Mouse (Mus musculus) adrenal gland, adult 8-10 months (tissue): ENCODE data around the gene Laptm5. TPM values are rescaled to one million over a fixed set of nuclear protein-coding genes. Genes with fewer than 3 reads are reported as not detected.

Source experiments
- total RNA-seq, 4 experiments: library from RNA; stranded (reverse); gene quantifications; 2 replicates each; pipeline ENCODE4 v1.2.4; 2022

The Laptm5 gene
- total RNA-seq, 4 experiments from 2014 or later = 21.1 to 57.8 (median 37.6) TPM

Other genes starting within 250 kb of the Laptm5 start
- gene Pum1, start 249.8 kb upstream of the Laptm5 start, total RNA-seq = 10 to 100 TPM; 62.4 to 92.5 (median 83.2) TPM
- gene Sdc3, start 120.6 kb upstream of the Laptm5 start, total RNA-seq = 100 to 1,000 TPM; 332 to 626 (median 448) TPM
- gene Matn1, start 31.3 kb downstream of the Laptm5 start, total RNA-seq = not detected